Mouse (Mus musculus) thymus, adult 2 months (tissue): ENCODE data around the gene Rimbp3.

Experiments used
- CTCF ChIP-seq: fragments of 200-500 bp; IDR thresholded peaks from 2 replicates; pipeline ENCODE4 v1.5.1; 2012; ENCODE audit warnings: mild to moderate bottlenecking, control low read depth, low read length, moderate library complexity, borderline replicate concordance; ENCODE audit not compliant: control insufficient read depth, poor library complexity, insufficient read depth; ENCODE audit errors: extremely low read depth
- POLR2A ChIP-seq: fragments of 200-500 bp; IDR thresholded peaks from 2 replicates; pipeline ENCODE4 v1.6.1; 2012; ENCODE audit warnings: mild to moderate bottlenecking, low read length, control low read depth, moderate library complexity; ENCODE audit not compliant: control insufficient read depth, poor library complexity, insufficient read depth; ENCODE audit errors: extremely low read depth

DNA sequence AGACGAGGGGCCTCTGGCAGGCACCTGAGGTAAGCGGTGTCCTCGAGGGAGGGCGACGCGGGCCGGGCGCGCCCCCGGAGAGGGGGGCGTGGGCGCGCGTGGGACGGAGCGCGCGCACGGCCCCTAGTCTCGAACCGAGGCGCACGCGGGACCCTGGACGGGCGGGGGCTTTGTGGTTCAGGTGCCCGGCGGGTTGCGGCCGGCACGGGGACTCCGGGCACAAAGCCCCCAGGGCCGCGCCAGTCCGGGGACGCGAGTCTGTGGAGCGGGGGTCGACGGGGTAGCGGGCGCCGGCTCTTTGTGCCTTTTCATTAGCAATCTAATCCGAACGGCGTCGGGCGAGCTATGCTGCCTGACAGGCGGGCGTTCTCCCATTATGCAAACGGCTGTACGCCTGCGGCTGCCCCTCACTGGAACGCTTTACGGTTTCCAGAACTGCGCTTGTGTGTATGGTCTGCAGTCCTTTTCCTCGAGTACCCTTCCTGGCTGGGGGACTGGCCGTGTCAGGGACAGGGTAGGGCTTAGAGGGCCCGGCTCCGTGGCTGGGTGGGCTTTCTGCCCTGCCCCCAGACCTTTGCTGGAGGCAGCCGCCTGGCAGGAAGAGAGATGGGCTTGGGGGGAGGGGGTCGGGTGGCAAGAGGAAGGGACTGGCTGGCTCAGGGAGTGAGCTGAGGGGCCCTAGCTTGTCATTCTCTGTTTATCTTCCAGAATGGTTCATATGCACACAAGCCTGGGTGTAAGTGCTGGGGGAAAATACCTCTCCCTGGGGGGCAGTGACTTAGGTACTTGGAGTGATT, 25.5 kb downstream of the Rimbp3 start:
- no peak for TF ChIP-seq POLR2A
- no peak for TF ChIP-seq CTCF
